Mouse (Mus musculus): ENCODE results near the gene Usp30.
A peak's percentile ranks its signal among the peaks of the same experiment; 100 is the strongest.

Usp30 gene

DNA sequence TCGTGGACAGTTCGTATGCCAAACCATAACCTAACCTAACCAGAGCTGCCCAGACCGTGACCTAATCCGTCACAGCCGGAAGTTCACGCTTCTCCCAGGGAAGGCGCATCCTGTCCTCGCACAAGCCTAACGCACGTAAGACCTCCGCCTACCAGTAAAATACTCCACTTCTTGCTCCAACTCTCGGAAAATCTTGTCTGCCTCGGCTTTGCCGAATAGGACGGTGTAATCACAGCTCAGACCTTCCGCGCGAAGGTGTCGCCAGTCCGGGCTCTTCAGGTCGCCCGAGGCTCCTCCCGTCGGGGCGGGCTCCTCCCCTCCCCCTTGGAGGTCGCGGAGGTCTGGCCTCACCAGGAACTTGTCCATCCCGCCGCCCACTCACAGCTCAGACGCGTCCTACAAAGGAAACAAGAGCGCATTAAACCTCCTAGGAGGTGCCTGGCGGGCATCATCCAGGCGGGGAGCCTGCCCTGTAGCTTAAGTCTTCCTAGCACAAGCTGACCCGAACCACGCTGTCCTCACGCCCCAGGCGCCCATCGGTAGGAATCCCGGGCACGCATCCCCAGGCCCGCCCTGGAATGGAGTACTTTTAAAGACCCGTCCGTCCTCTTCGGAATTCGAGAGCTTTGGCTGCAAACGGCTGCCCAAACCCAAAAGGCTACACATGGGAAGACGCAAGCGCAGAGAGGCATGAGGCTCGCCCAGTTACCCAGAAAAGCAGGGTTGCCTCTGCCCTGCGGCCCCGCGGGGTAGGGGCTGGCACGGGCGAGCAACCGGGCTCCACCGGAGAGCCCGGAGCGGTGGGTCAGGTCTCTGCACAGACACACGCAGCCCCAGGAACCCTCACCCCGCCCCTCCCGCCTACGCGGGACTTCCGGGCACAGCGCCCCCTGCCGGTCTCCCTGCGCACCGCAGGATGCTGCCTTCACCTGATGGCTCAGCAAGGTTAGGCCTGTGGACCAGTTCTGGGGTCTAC is 62.4 kb downstream of the Usp30 start, which contains the start of gene Alkbh2:
TSS of gene Alkbh2 (minus strand) at position 845 of the 976 bp plus-strand sequence.
- DNase-seq (ENCODE audit: low read depth, low spot score): peak; percentile 18

DNA sequence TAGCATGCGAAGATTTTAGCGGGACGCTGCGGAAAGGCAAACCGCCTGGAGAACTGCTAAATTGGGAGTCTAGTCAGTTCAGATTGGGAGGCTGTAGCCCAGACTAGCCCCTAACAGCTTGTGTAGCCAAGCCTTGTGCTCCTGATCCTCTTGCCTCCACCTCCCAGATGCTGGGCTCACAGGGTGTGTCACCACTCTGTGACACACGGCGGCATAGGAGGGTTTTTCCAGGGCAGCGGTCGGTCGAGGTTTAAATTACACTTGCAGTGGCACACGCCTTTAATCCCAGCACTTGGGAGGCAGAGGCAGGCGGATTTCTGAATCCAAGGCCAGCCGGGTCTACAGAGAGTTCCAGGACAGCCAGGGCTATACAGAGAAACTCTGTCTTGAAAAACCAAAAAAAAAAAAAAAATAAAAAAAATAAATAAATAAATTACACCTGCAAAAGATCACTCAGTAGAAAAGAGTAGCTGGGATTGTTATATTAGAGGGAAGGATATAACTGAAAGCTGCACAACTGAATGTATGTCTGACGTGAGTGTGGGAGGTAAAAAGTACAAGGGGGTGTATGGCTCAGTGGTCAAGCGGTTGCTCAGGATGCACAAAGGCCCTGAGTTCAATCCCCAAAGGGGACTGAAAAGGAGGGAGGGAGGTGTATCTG is 64.4 kb downstream of the Usp30 start:
- DNase-seq (ENCODE audit: low read depth, low spot score): no peak

GRCm38 (mm10) chr5:114130211-114130605 is 64.9 kb downstream of the Usp30 start, which contains the start of gene Ung:
TSS of gene Ung (plus strand) at chr5:114130386.
- no peak for DNase-seq (ENCODE audit: low read depth, low spot score)

- peak; percentile 81 for DNase-seq (ENCODE audit: low read depth, low spot score)
Observed at GRCm38 (mm10) chr5:114130698-114131520, 65.6 kb downstream of the Usp30 start.

DNA sequence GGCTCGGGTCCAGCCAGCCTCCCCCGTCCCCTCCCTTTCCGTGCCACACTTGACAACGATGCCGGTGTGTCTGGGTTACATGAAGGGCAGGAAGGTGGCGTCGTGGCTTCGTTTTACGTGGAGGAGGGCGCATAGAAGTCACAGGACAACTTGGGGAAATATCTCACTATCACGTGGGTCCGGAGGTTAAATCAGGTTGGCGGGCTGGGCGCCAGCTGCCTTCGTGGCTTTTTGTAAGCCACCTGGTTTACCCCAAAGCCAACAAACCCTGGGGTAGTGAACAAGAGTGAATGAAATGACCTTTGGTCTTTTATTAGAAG is 66.2 kb downstream of the Usp30 start:
- no peak for DNase-seq (ENCODE audit: low read depth, low spot score)

GRCm38 (mm10) chr5:114132841-114133240 is 67.6 kb downstream of the Usp30 start:
- no peak for DNase-seq (ENCODE audit: low read depth, low spot score)

DNA sequence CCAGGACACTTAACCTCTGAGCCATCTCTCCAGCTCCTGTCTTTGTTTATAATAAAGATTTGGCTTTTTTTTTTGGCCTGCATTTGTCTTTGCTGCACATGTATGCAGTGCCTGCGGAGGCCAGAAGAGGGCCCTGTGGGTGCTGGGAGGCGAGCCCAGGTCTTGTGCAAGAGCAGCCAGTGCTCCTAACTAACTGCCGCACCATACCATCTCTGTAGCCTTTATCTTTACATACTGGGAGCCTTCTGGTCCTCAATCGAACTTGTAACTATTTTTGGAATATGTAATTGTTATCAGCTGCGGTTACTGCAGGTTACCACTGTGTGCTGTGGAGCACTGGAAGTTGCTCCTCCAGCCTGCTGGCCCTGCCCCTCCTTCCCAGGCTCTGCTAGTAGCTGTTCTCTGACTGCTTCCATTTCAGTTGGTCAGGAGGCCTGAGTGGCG is 68.9 kb downstream of the Usp30 start:
- DNase-seq (ENCODE audit: low read depth, low spot score): no peak

- DNase-seq (ENCODE audit: low read depth, low spot score): no peak
Observed at GRCm38 (mm10) chr5:114135516-114135915, 70.3 kb downstream of the Usp30 start.

DNA sequence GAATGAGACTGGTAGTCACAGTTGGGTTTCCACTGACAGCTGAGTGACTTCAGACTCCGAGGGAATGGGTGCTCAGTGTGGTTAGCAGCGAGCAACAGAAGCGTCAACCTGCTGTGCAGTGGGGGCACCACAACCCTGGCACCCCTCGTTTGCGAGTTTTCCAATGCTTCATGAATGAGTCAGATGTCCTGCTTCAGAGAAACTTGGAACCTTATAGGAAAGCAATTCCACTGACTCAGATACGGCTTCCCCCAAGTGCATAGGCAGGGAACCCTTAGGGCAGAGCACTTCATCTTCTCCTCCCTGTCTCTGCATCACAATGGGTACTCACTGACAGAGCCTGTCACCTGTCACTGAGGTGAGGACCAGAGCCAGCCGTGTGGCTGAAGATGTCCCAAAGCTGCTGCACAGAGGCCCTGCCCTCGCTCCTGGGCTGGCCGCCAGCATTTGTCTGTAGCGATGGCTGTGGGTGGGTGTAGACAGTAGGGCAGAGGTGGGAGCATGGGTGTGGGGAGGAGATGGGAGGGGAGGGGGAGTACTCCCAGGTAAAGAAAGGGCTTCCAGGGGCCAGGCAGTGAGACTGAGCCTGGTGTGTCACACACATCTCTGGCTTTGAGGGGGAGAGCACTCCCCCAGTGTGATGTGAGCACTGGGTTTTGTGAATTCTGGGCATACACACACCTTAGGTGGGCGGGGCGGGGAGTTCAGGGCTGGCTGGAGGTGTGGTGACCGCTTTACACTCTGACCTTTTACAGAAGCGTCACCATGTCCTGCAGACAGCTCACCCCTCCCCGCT is 72.4 kb downstream of the Usp30 start:
- no peak for DNase-seq (ENCODE audit: low read depth, low spot score)

DNA sequence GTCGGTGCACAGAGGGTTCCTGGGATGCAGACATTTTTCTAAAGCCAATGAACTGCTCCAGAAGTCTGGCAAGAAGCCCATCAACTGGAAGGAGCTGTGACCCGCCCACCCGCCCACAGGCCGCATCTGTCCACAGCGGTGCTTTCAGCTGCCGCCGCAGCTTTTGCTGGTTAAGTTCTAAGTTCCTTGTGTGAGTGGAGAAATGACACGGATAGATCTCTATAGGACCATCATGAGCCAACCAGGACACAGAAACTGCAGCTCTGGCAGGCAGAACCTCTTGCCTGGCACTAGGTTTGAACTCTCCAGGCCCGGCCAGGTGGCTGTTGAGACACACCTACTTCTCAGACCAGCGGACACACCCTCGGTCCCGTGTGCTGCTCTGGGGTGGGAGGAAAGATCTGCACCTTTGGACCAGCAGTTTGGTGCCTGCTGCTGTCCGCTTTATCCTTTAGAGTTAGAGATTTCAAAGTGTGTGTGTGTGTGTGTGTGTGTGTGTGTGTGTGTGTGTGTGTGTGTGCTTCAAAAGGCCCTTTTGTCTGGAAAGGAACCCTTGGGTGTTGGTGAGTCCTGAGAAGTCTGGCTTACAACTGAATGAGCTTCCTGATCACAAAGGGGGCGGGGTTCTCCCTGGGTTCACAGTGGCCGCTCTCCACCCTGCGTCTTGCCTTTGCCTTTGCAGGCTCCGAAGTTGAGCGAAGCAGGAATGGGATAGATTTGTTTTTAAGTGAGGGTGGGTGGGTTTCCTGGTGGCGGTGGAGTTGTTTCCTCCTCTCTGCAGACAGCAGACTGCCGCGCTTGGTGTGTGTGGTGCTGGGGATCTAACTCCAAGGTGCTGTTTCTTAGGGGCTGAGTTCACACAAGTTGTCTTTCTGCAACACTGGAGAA is 73.3 kb downstream of the Usp30 start:
- DNase-seq (ENCODE audit: low read depth, low spot score): no peak

DNA sequence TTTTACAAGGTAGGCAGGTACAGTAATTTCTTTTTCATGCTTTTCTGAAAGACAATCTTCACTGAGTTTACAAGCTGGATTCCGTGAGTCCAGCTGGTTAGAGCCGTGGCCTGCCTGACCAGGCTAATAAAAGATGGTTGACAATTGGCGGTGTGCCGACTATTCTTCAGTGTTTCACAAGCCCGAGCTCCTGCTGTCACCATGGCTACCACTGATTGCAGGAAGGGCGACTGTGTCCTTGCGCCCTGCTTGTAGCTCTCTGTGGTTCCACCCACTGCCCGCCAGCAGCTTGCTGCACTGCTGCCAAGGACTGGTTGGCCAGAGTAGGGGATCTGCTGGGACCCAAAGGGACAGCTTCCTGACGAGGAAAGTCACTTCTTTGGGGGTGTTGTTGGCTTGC is 73.9 kb downstream of the Usp30 start:
- peak; percentile 74 for DNase-seq (ENCODE audit: low read depth, low spot score)

GRCm38 (mm10) chr5:114146028-114146888 is 81.0 kb downstream of the Usp30 start, which contains the start of gene Acacb:
TSS of gene Acacb (plus strand) at chr5:114146535.
- DNase-seq (ENCODE audit: low read depth, low spot score): no peak

DNA sequence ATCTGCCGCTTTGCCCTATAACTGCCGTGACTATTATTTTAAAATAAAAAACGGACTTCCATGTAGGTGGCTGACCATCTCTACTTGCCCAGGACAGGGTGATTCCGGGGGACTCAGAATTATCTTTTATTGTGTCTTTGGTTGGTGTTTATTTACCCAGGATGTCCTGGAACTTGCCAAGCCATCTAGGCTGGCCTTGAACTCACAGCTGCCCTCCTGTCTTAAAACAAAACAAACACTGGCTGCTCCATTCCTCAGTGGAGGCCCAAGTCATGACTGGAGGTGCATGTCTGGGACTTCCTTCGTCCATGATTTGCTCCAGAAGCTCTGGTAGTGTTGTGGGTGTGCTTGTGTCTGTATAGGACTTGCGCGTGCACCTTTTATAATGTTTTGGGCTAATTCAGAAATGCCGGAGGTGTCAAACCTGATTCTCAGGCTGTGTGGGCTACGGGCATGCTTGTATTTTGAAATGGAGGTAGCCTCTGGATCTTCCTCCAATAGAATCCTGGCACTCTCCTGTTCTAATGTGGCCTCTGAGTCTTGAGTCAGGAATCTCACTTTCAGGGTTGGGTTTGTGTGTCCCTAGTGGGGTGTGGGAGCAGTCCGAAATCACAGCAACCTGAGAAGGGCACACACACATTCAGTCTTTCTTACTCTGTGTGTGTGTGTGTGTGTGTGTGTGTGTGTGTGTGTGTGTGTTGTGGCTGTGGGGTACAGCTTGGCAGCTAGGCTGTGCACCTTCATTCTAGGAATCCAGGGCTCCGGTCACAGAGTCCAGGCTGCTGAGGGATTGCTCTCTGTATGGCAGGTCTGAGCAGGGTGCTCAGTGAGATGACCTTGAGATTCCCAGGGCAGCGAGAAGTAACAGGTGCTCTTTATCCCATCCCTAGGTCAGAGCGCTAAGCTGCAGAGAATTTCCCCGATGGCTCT is 82.0 kb downstream of the Usp30 start:
- DNase-seq (ENCODE audit: low read depth, low spot score): no peak

- DNase-seq (ENCODE audit: low read depth, low spot score): no peak
Observed at GRCm38 (mm10) chr5:114152359-114153092, 87.3 kb downstream of the Usp30 start.

DNA sequence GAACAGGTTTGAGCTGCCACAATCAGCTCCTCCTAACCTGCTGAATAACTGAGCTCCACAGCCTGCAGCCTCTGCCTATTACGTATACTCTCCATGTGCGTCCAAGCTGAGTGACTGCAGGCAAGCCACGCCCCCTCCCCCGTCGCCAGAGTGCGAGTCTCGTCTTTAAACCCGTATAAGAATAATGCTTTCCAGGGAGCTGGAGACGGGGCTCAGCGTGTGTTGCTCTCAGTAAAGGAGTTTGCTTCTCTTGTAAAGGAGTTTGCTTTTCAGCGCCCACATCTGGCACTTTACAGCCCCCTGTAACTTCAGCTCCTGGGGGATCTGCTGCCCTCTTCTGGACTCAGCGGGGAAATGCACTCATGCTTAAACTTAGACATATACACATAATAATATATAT is 88.2 kb downstream of the Usp30 start:
- no peak for DNase-seq (ENCODE audit: low read depth, low spot score)

DNA sequence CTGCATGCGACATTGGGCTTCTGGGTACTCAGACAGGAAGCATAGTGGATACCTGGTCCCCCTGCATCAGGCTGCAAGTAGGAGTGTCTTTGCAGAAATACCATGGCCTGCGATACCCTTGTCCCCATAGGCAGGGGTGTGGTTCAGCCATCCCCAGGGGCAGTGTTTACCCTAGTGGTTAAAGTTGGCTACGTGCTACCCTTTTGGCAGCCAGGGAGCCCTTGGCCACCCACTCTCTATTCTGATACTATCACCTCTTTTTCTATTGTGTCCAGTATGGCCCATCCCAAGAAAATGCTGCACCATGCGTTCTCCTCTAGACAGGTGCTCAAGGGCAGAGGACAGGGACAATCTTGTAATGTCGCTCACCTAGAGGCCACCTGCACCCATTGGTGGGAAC is 89.5 kb downstream of the Usp30 start:
- no peak for DNase-seq (ENCODE audit: low read depth, low spot score)

Data from telencephalon, adult 2 months (tissue).